13 mouse cellular contexts compared by ENCODE assay signal in the genomic region with DNA sequence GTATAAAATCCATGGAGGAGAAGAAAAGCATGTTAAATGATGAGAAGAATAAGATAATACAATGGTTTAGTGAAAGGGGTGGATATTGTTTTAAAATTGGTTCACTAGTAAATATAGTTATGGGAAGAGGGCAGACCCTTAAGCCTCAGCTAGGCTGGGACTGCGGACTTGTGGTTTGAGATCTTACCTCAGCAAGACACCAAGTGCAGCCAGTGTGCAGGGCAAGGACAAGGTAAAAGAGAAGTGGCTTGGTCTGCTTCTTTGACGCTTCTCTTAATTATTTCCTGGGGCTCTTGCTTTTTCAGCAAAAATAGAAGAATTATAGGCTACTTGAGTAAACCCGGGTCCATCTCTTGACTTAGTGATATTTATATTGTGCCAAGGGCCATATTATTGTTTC.
"Had no signal": no experiment of that assay in that cellular context is flagged by ENCODE, and none has a peak within 500 bp of the region (broad histone marks: within the 10 kb centered on the region; RNA-seq: fewer than 3 reads in every experiment).

No protein-coding gene starts in this region.

- H3K9me3 ChIP-seq: midbrain, embryonic 13.5 days; midbrain, embryonic 15.5 days; neural tube, embryonic 12.5 days; stomach, embryonic 15.5 days had no signal

- H3K27ac ChIP-seq: midbrain, embryonic 13.5 days; midbrain, embryonic 15.5 days; neural tube, embryonic 12.5 days; stomach, embryonic 15.5 days; stomach, postnatal 0 days had no signal

- H3K4me3 ChIP-seq: midbrain, embryonic 13.5 days; midbrain, embryonic 15.5 days; neural tube, embryonic 12.5 days; stomach, embryonic 15.5 days had no signal

- H3K4me1 ChIP-seq: midbrain, embryonic 13.5 days; midbrain, embryonic 15.5 days; neural tube, embryonic 12.5 days; stomach, embryonic 15.5 days had no signal

- ATAC-seq: midbrain, embryonic 13.5 days; midbrain, embryonic 15.5 days had no signal

- H3K27me3 ChIP-seq: midbrain, embryonic 13.5 days; midbrain, embryonic 15.5 days; neural tube, embryonic 12.5 days; stomach, embryonic 15.5 days had no signal

- DNase-seq: lung, adult 18-20 months; lung, embryonic 14.5 days; lung, postnatal 10 days; lung, postnatal 4 days; right cerebral cortex, postnatal 14 days; thymus, adult 2 months; thymus, postnatal 25 days; thymus, postnatal 4 days had no signal

- H3K36me3 ChIP-seq: midbrain, embryonic 13.5 days; midbrain, embryonic 15.5 days; neural tube, embryonic 12.5 days; stomach, embryonic 15.5 days had no signal
